Mouse (Mus musculus): ENCODE data around the gene Map4k5. TPM values are rescaled to one million over a fixed set of nuclear protein-coding genes. Genes with fewer than 3 reads are reported as not detected.

Gene Map4k5
- polyA plus RNA-seq (2014; fragmentation: Illumina TruSeq; extraction: RNeasy Lipid Tissue Mini Kit (QIAGEN cat#74804); ENCODE audit: low read depth, low replicate concordance) = 71.6 TPM

DNA sequence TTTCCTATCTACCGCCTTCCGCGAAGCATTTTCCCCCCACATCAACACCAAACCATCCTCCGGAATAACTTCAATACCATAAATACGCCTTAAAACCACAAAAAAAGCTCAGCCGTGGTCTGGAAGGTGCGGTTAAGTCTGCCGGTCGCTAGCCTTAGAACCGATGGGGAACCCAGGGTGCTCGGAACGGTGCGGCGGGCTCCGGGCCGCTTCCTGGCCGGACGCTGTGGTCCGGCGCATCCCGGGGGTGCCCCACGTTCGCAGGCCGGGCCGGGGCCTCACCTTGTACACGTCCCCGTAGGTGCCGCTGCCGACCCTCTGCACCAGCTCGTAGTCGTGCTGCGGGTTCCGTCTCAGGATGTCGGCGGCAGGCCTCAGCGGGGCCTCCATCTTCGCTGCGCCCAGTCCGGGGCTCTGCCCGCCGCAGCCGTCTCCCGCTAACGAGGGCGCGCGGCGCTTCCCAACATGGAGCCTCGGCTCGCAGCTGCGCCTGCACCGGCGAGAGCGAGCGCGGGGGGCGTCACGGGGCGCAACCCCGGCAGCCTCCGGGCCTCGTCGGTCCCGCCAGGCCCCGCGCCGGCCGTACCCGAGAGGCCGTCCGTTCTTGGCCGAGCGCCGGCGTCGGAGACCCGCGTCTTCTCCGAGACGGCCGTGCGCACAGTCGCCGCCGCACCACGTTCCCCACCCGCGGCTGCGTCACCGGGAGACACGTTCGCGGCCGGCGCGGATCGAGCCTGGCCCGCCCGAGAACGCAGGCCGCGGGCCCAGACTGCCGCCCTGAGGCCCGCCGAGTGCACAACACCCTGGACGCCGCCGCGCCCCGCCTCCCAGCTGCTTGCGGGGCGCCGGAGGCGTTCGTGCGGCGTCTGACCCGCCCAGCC is at the start of gene Map4k5, which contains the start of gene Atl1:
Gene Map4k5, minus strand, starts transcription at position 830 of the 881 bp plus-strand sequence.
Gene Atl1, plus strand, starts transcription at position 244 of the 881 bp plus-strand sequence.

GRCm38 (mm10) chr12:69790530-69791505 is 102.2 kb downstream of the Map4k5 start, which contains the start of gene Cdkl1:
Gene Cdkl1 (minus strand): TSS chr12:69791267.

Other genes starting within 250 kb of the Map4k5 start
- gene Sos2, start 211.3 kb downstream of the Map4k5 start, polyA plus RNA-seq (2014; fragmentation: Illumina TruSeq; extraction: RNeasy Lipid Tissue Mini Kit (QIAGEN cat#74804); ENCODE audit: low read depth, low replicate concordance) = 119 TPM
- 30.4 TPM for gene L2hgdh, start 168.3 kb downstream of the Map4k5 start, polyA plus RNA-seq (2014; fragmentation: Illumina TruSeq; extraction: RNeasy Lipid Tissue Mini Kit (QIAGEN cat#74804); ENCODE audit: low read depth, low replicate concordance)
- 42.5 TPM for gene Atp5s, start 168.2 kb downstream of the Map4k5 start, polyA plus RNA-seq (2014; fragmentation: Illumina TruSeq; extraction: RNeasy Lipid Tissue Mini Kit (QIAGEN cat#74804); ENCODE audit: low read depth, low replicate concordance)
- gene Cdkl1, start 101.9 kb downstream of the Map4k5 start, polyA plus RNA-seq (2014; fragmentation: Illumina TruSeq; extraction: RNeasy Lipid Tissue Mini Kit (QIAGEN cat#74804); ENCODE audit: low read depth, low replicate concordance) = 1.4 TPM
- gene Atl1, start 586 bp downstream of the Map4k5 start, polyA plus RNA-seq (2014; fragmentation: Illumina TruSeq; extraction: RNeasy Lipid Tissue Mini Kit (QIAGEN cat#74804); ENCODE audit: low read depth, low replicate concordance) = 9.6 TPM
- 118 TPM for gene Sav1, start 93.8 kb upstream of the Map4k5 start, polyA plus RNA-seq (2014; fragmentation: Illumina TruSeq; extraction: RNeasy Lipid Tissue Mini Kit (QIAGEN cat#74804); ENCODE audit: low read depth, low replicate concordance)
- 20.6 TPM for gene Nin, start 220.5 kb upstream of the Map4k5 start, polyA plus RNA-seq (2014; fragmentation: Illumina TruSeq; extraction: RNeasy Lipid Tissue Mini Kit (QIAGEN cat#74804); ENCODE audit: low read depth, low replicate concordance)

Data from adrenal gland, adult 10 weeks (tissue).